Mouse (Mus musculus) monocyte, adult 2 months (primary cell): Measurements from ENCODE around the gene Egflam.

ENCODE experiments used
- DNase-seq, 2 experiments: peaks; one replicate each; pipeline ENCODE4 v3.0.0; 2022; ENCODE audit warnings: low spot score in 2 of 2, low read depth in 1 of 2

The Egflam gene

GRCm38 (mm10) chr15:7295199-7295598 is 103.0 kb downstream of the Egflam start:
- DNase-seq, result no peak

GRCm38 (mm10) chr15:7292854-7293253 is 105.3 kb downstream of the Egflam start:
- DNase-seq, result no peak

- no peak for DNase-seq
Measured at GRCm38 (mm10) chr15:7290003-7290402, 108.2 kb downstream of the Egflam start.

GRCm38 (mm10) chr15:7289516-7289915 is 108.7 kb downstream of the Egflam start:
- no peak for DNase-seq

GRCm38 (mm10) chr15:7288841-7289424 is 109.3 kb downstream of the Egflam start:
- DNase-seq, result no peak

- no peak for DNase-seq
Measured at GRCm38 (mm10) chr15:7287911-7288310, 110.3 kb downstream of the Egflam start.

- DNase-seq, result no peak
Measured at GRCm38 (mm10) chr15:7281579-7281978, 116.6 kb downstream of the Egflam start.

- DNase-seq, result peak in 1 of 2 experiments; percentile 15
Measured at GRCm38 (mm10) chr15:7263822-7264221, 134.4 kb downstream of the Egflam start.

- no peak for DNase-seq
Measured at GRCm38 (mm10) chr15:7263339-7263738, 134.9 kb downstream of the Egflam start.

- DNase-seq, result no peak
Measured at GRCm38 (mm10) chr15:7261371-7261770, 136.8 kb downstream of the Egflam start.

- DNase-seq, result no peak
Measured at GRCm38 (mm10) chr15:7256577-7256976, 141.6 kb downstream of the Egflam start.

GRCm38 (mm10) chr15:7253326-7253725 is 144.9 kb downstream of the Egflam start:
- DNase-seq, result no peak

GRCm38 (mm10) chr15:7252106-7252636 is 146.0 kb downstream of the Egflam start:
- DNase-seq, result no peak

GRCm38 (mm10) chr15:7251042-7251441 is 147.2 kb downstream of the Egflam start:
- no peak for DNase-seq

GRCm38 (mm10) chr15:7249216-7249615 is 149.0 kb downstream of the Egflam start:
- DNase-seq, result no peak

- no peak for DNase-seq
Measured at GRCm38 (mm10) chr15:7247321-7247720, 150.9 kb downstream of the Egflam start.

- no peak for DNase-seq
Measured at GRCm38 (mm10) chr15:7242161-7242850, 155.9 kb downstream of the Egflam start.

- no peak for DNase-seq
Measured at GRCm38 (mm10) chr15:7240950-7241349, 157.2 kb downstream of the Egflam start.

GRCm38 (mm10) chr15:7239904-7240303 is 158.3 kb downstream of the Egflam start:
- DNase-seq, result no peak

GRCm38 (mm10) chr15:7233393-7234090 is 164.7 kb downstream of the Egflam start:
- no peak for DNase-seq

- DNase-seq, result peak in 1 of 2 experiments; percentile 43
Measured at GRCm38 (mm10) chr15:7226225-7226624, 172.0 kb downstream of the Egflam start.
